Mouse (Mus musculus) embryonic fibroblast, embryonic 13.5 days (primary cell): ENCODE results near the gene Smarca2.

Experiments
- CTCF ChIP-seq: IDR thresholded peaks from 2 replicates; pipeline ENCODE4 v1.5.1; 2011; ENCODE audit warnings: mild to moderate bottlenecking, control low read depth, low read length, moderate library complexity, borderline replicate concordance; ENCODE audit not compliant: insufficient read depth
- POLR2A ChIP-seq: IDR thresholded peaks from 2 replicates; pipeline ENCODE4 v1.6.1; 2011; ENCODE audit warnings: low read depth, mild to moderate bottlenecking, control low read depth, low read length, moderate library complexity

DNA sequence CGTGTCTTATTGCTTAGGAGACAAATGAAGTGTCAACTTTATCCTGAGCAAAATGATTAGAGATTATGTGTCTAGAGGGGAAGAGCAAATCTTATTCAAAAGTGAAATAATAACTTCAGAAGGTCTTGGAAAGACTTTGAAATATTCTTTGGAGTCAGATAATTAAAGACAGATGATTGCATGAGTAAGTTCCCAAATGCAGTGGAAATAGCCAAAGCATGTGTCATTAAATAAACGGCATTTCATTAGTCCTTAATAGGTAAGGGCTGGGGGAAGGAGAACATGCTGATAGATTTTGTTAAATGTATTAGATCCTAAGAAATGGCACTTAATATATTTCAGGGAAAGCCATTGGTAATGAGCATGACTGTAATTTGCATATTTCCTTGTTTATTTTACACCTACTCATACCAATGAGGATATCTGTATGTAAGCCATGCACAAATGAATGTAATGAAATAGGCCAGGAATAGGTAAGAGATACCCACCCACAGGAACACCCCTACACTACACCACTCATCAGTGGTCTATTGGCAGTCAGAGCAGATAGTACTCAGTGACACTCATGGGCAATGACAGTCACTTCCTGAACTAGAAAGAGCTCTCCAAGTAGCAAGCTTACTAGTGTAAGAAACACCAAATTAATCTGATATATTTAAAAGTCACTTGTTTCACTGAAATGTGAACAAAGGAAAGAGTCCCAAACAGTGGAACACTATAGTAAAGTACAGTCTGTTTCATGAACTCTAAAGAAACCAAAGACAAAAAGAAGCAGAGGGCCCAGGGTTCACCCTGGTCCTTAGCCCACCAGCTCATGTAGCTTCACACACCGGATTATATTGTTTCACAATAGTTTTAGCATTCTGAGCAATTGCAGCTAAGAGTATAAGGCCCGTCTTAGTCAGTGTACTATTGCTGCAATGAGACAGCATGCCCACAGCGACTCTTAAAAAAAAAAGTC lies 185.8 kb downstream of the Smarca2 start:
- TF ChIP-seq CTCF (no peak), POLR2A (no peak)
